Mouse (Mus musculus) induced T-regulatory cell, adult 2 months (primary cell): ENCODE data around the gene Rnf207.

Experiments
- DNase-seq: peaks from one replicate; pipeline ENCODE4 v3.0.0-alpha.2; 2012; ENCODE audit warnings: low read depth

Gene Rnf207

GRCm38 (mm10) chr4:152318517-152319234, at the start of gene Rnf207:
TSS of gene Rnf207 (minus strand) at chr4:152318993.
- peak; percentile 62 for DNase-seq

GRCm38 (mm10) chr4:152365228-152365627, 46.4 kb upstream of the Rnf207 start:
- no peak for DNase-seq

- peak; percentile 38 for DNase-seq
Observed at GRCm38 (mm10) chr4:152362180-152362579, 43.4 kb upstream of the Rnf207 start.

GRCm38 (mm10) chr4:152360855-152361254, 42.1 kb upstream of the Rnf207 start:
- peak; percentile 45 for DNase-seq

GRCm38 (mm10) chr4:152359700-152360099, 40.9 kb upstream of the Rnf207 start:
- DNase-seq = no peak

GRCm38 (mm10) chr4:152355672-152356071, 36.9 kb upstream of the Rnf207 start:
- DNase-seq = no peak

GRCm38 (mm10) chr4:152353886-152354637, 35.3 kb upstream of the Rnf207 start:
- DNase-seq = no peak

- no peak for DNase-seq
Observed at GRCm38 (mm10) chr4:152351422-152352305, 32.9 kb upstream of the Rnf207 start.

GRCm38 (mm10) chr4:152350722-152351421, 32.1 kb upstream of the Rnf207 start:
- no peak for DNase-seq

GRCm38 (mm10) chr4:152349837-152350381, 31.1 kb upstream of the Rnf207 start:
- DNase-seq = peak; percentile 38

GRCm38 (mm10) chr4:152345120-152345889, 26.5 kb upstream of the Rnf207 start:
- no peak for DNase-seq

GRCm38 (mm10) chr4:152344651-152345050, 25.9 kb upstream of the Rnf207 start:
- no peak for DNase-seq

- peak; percentile 43 for DNase-seq
Observed at GRCm38 (mm10) chr4:152343296-152343695, 24.5 kb upstream of the Rnf207 start.

GRCm38 (mm10) chr4:152340584-152341284, 21.9 kb upstream of the Rnf207 start:
- DNase-seq = peak; percentile 57

- DNase-seq = no peak
Observed at GRCm38 (mm10) chr4:152339293-152339790, 20.5 kb upstream of the Rnf207 start.

- DNase-seq = no peak
Observed at GRCm38 (mm10) chr4:152338419-152339292, 19.9 kb upstream of the Rnf207 start, which contains the start of gene Chd5. TSS of gene Chd5 (plus strand) at chr4:152338651.

- no peak for DNase-seq
Observed at GRCm38 (mm10) chr4:152337772-152338171, 19.0 kb upstream of the Rnf207 start.

- DNase-seq = no peak
Observed at GRCm38 (mm10) chr4:152333587-152333986, 14.8 kb upstream of the Rnf207 start.

- peak; percentile 71 for DNase-seq
Observed at GRCm38 (mm10) chr4:152332952-152333351, 14.2 kb upstream of the Rnf207 start.
